Mouse (Mus musculus): ENCODE results near the gene Abca2. TPM values are rescaled to one million over a fixed set of nuclear protein-coding genes. Genes with fewer than 3 reads are reported as not detected.
A peak's percentile ranks its signal among the peaks of the same experiment; 100 is the strongest.
"Not testable (repeated sequence)": the region's sequence is repeated elsewhere in the genome, so short reads cannot be mapped to it uniquely, and the experiment has no call there.

The Abca2 gene
- polyA plus RNA-seq, 1 experiment: 15.0 TPM

GRCm38 (mm10) chr2:25398065-25398464, 30.4 kb upstream of the Abca2 start:
- WGBS: 85% methylated on average over 7 of the region's 7 CpGs
- Histone ChIP-seq H3K4me1 (ENCODE audit: control insufficient read depth, insufficient read depth, low read length) (no peaks in the 10 kb centered on the region), H3K4me3 (replicated peaks; ENCODE audit: control insufficient read depth, low read depth, low read length) (no peak overlapping the region), H3K27ac (ENCODE audit: control insufficient read depth, insufficient read depth, low read depth, low read length, poor library complexity) (no peak overlapping the region)
- no peak for TF ChIP-seq POLR2A (IDR thresholded peaks at IDR 0.05; ENCODE audit: borderline replicate concordance, control insufficient read depth, low read depth, low read length)
- TF ChIP-seq CTCF (IDR thresholded peaks at IDR 0.05; ENCODE audit: control insufficient read depth, insufficient read depth, low read length): no peak

- no peaks in the 10 kb centered on the region for H3K4me1 ChIP-seq (ENCODE audit: control insufficient read depth, insufficient read depth, low read length)
- TF ChIP-seq CTCF (IDR thresholded peaks at IDR 0.05; ENCODE audit: control insufficient read depth, insufficient read depth, low read length): no peak
- TF ChIP-seq POLR2A (IDR thresholded peaks at IDR 0.05; ENCODE audit: borderline replicate concordance, control insufficient read depth, low read depth, low read length): no peak
- H3K4me3 ChIP-seq (replicated peaks; ENCODE audit: control insufficient read depth, low read depth, low read length): no peak within 1 kb of the TSS
- H3K27ac ChIP-seq (ENCODE audit: control insufficient read depth, insufficient read depth, low read depth, low read length, poor library complexity): no peak within 1 kb of the TSS
- WGBS: 61% methylated on average over 8 of the region's 8 CpGs
Observed at GRCm38 (mm10) chr2:25399051-25399450, 29.5 kb upstream of the Abca2 start, which contains the start of gene Npdc1. Npdc1 (plus strand) TSS chr2:25399351.

- Histone ChIP-seq H3K27ac (ENCODE audit: control insufficient read depth, insufficient read depth, low read depth, low read length, poor library complexity) (no peak overlapping the region), H3K4me1 (ENCODE audit: control insufficient read depth, insufficient read depth, low read length) (no peaks in the 10 kb centered on the region), H3K4me3 (replicated peaks; ENCODE audit: control insufficient read depth, low read depth, low read length) (no peak overlapping the region)
- 27% methylated on average over 16 of the region's 16 CpGs for WGBS
- TF ChIP-seq POLR2A (IDR thresholded peaks at IDR 0.05; ENCODE audit: borderline replicate concordance, control insufficient read depth, low read depth, low read length): no peak
Observed at GRCm38 (mm10) chr2:25400291-25400690, 28.2 kb upstream of the Abca2 start.

DNA sequence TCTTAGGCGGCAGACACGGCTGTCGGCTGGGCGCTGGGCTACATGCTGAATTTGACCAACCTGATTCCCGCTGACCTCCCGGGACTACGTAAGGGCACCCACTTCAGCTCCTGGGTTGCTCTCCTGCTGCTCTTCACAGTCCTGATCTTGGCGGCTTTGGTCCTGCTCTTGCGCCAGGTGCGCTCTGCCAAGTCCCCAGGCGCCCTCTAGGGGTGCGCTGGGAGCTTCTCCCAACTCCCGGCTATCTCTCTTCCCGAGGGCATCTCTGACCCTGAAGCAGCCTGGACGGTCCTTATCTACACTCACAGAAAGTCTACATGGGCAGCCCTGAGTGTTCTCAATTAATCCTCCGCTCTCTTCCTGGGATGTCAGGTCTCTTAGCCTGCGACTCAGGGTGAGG, 27.7 kb upstream of the Abca2 start:
- TF ChIP-seq CTCF (IDR thresholded peaks at IDR 0.05; ENCODE audit: control insufficient read depth, insufficient read depth, low read length) (peak; percentile 53; the same call in 1 of the 2 replicates), POLR2A (IDR thresholded peaks at IDR 0.05; ENCODE audit: borderline replicate concordance, control insufficient read depth, low read depth, low read length) (no peak)
- H3K4me1 ChIP-seq (ENCODE audit: control insufficient read depth, insufficient read depth, low read length): no peaks in the 10 kb centered on the region
- WGBS: 6% methylated on average over 17 of the region's 17 CpGs

GRCm38 (mm10) chr2:25402377-25402971, 26.0 kb upstream of the Abca2 start:
- Histone ChIP-seq H3K4me1 (ENCODE audit: control insufficient read depth, insufficient read depth, low read length) (no peaks in the 10 kb centered on the region), H3K4me3 (replicated peaks; ENCODE audit: control insufficient read depth, low read depth, low read length) (no peak overlapping the region), H3K27ac (ENCODE audit: control insufficient read depth, insufficient read depth, low read depth, low read length, poor library complexity) (no peak overlapping the region)
- TF ChIP-seq POLR2A (IDR thresholded peaks at IDR 0.05; ENCODE audit: borderline replicate concordance, control insufficient read depth, low read depth, low read length) (no peak), CTCF (IDR thresholded peaks at IDR 0.05; ENCODE audit: control insufficient read depth, insufficient read depth, low read length) (peak; percentile 80)
- WGBS: under 1% methylated on average over 13 of the region's 13 CpGs

More for the DNA sequence above, 27.7 kb upstream of the Abca2 start:
- Histone ChIP-seq H3K27ac (ENCODE audit: control insufficient read depth, insufficient read depth, low read depth, low read length, poor library complexity) (no peak overlapping the region), H3K4me3 (replicated peaks; ENCODE audit: control insufficient read depth, low read depth, low read length) (no peak overlapping the region)

GRCm38 (mm10) chr2:25402972-25403601, 25.4 kb upstream of the Abca2 start:
- no peak overlapping the region for H3K4me3 ChIP-seq (replicated peaks; ENCODE audit: control insufficient read depth, low read depth, low read length)
- WGBS: 5% methylated on average over 54 of the region's 54 CpGs
- TF ChIP-seq CTCF (IDR thresholded peaks at IDR 0.05; ENCODE audit: control insufficient read depth, insufficient read depth, low read length) (no peak), POLR2A (IDR thresholded peaks at IDR 0.05; ENCODE audit: borderline replicate concordance, control insufficient read depth, low read depth, low read length) (no peak)
- H3K4me1 ChIP-seq (ENCODE audit: control insufficient read depth, insufficient read depth, low read length): no peaks in the 10 kb centered on the region
- H3K27ac ChIP-seq (ENCODE audit: control insufficient read depth, insufficient read depth, low read depth, low read length, poor library complexity): no peak overlapping the region

- H3K27ac ChIP-seq (ENCODE audit: control insufficient read depth, insufficient read depth, low read depth, low read length, poor library complexity): no peak overlapping the region
- no peak overlapping the region for H3K4me3 ChIP-seq (replicated peaks; ENCODE audit: control insufficient read depth, low read depth, low read length)
- TF ChIP-seq POLR2A (IDR thresholded peaks at IDR 0.05; ENCODE audit: borderline replicate concordance, control insufficient read depth, low read depth, low read length) (no peak), CTCF (IDR thresholded peaks at IDR 0.05; ENCODE audit: control insufficient read depth, insufficient read depth, low read length) (no peak)
- no peaks in the 10 kb centered on the region for H3K4me1 ChIP-seq (ENCODE audit: control insufficient read depth, insufficient read depth, low read length)
- 74% methylated on average over 4 of the region's 4 CpGs for WGBS
Observed at GRCm38 (mm10) chr2:25403994-25404393, 24.5 kb upstream of the Abca2 start.

GRCm38 (mm10) chr2:25408908-25409307, 19.6 kb upstream of the Abca2 start:
- WGBS: 82% methylated on average over 10 of the region's 10 CpGs
- TF ChIP-seq CTCF (IDR thresholded peaks at IDR 0.05; ENCODE audit: control insufficient read depth, insufficient read depth, low read length): no peak
- no peak overlapping the region for H3K27ac ChIP-seq (ENCODE audit: control insufficient read depth, insufficient read depth, low read depth, low read length, poor library complexity)
- no peak overlapping the region for H3K4me3 ChIP-seq (replicated peaks; ENCODE audit: control insufficient read depth, low read depth, low read length)
- no peaks in the 10 kb centered on the region for H3K4me1 ChIP-seq (ENCODE audit: control insufficient read depth, insufficient read depth, low read length)

GRCm38 (mm10) chr2:25413436-25413835, 15.1 kb upstream of the Abca2 start:
- H3K4me1 ChIP-seq (ENCODE audit: control insufficient read depth, insufficient read depth, low read length); H3K4me3 ChIP-seq (replicated peaks; ENCODE audit: control insufficient read depth, low read depth, low read length); H3K27ac ChIP-seq (ENCODE audit: control insufficient read depth, insufficient read depth, low read depth, low read length, poor library complexity): not testable (repeated sequence)
